Mouse (Mus musculus): Measurements from ENCODE around the gene Spsb1.
A peak's percentile ranks its signal among the peaks of the same experiment; 100 is the strongest.

Spsb1 gene

DNA sequence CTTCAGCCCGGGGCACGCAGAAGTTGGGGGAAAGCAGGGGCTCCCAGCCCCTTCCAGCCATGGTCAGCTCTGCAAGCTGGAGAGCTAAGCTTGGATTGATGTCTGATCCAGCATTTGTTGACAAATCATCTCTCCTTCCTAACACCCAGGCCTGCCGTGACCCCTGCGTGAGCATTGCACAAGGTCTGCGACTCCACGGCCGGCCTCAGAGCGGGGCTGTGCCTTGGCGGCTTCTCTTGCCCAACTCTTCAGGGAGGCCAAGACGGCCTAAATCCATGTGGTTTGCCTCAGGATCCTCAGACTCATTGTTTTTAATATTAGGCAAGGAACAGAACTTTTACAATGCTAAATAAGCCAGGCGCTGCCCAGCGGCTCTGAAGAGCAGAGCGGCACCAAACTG lies 3.6 kb downstream of the Spsb1 start:
- DNase-seq, result no peak

DNA sequence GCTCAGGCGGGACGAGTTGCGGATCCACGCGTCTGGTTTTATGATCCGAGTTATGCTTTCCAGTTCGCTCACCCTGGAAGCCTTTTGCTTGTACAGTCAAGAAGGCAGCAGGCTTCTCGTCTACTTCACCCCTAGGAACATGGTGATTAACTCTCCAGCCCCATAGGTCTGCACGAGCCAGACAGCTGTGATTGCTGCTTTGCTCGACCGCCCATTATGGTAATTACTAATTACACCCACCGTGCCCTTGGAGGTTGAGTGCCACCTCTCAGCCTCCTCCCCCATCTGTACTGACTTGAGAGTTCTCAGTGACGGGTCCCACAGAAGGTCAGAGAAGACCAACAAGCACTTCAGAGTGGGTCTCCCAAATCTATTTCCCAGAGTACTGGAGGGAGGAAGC lies 5.2 kb downstream of the Spsb1 start:
- no peak for DNase-seq

GRCm38 (mm10) chr4:149948119-149948518 lies 6.7 kb downstream of the Spsb1 start:
- no peak for DNase-seq

- no peak for DNase-seq
Observed at GRCm38 (mm10) chr4:149947396-149947795, 7.4 kb downstream of the Spsb1 start.

- no peak for DNase-seq
Observed at GRCm38 (mm10) chr4:149945194-149945593, 9.6 kb downstream of the Spsb1 start.

GRCm38 (mm10) chr4:149944214-149944613 lies 10.6 kb downstream of the Spsb1 start:
- DNase-seq, result no peak

DNA sequence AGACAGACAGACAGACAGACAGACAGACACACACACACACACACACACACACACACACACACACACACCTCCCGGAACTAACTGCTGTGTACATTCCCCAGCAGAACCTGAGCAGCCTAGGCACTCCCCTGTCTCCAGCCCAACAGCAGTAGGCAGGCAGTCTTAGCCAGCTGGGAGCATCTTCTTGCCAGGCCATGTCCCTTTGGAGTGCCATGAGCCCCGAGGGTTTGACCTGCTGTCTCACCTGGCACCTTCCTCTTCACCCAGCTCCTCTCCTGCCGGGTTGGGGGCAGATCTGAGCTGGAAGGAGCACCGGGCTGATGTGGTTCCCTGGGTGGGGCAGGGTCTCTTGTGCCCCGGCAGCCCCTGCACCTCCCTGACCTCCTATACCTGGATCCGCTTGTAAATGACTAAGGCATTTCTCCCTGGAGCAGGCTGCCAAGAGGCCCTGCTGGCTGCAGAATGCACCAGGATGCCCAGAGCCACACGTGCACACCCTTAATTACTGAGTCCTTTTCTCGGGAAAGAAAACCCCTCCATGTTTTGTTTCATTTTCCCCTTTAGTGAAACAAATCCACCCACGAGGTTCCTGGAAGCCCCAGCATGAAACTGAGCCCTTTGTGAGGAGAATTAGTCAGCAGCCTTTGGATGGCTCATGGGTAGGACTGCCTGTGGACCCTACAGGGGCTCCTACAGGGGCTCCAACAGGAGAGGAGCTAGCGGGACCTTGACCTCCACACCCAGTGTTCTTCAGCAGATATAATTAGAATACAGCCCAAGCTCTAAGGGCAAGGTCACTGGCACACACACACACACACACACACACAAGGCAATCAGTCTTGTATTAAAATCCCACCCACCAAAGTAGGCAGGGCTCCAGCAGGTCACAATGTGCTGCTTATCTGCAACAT lies 11.8 kb downstream of the Spsb1 start:
- no peak for DNase-seq

- peak; percentile 57 for DNase-seq
Observed at GRCm38 (mm10) chr4:149941067-149941755, 13.6 kb downstream of the Spsb1 start.

DNA sequence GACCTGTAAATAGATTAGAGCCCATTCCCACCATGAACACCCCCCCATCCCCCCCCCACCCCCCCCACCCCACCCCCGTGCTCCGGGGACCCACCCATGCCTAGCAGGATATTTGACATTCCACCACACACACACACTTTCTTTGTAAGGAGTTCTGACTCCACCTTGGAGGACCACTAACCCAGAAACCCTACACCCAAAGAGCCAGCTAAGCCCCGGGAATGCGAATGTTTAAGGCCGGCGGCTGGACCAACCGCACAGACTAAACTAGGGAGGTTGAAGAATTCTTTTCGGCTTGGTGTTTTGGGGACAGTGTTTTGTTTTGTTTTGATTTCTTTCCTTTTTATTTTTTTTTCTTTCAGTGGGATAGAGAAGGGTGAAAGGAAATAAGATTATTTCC lies 16.1 kb downstream of the Spsb1 start:
- no peak for DNase-seq

DNA sequence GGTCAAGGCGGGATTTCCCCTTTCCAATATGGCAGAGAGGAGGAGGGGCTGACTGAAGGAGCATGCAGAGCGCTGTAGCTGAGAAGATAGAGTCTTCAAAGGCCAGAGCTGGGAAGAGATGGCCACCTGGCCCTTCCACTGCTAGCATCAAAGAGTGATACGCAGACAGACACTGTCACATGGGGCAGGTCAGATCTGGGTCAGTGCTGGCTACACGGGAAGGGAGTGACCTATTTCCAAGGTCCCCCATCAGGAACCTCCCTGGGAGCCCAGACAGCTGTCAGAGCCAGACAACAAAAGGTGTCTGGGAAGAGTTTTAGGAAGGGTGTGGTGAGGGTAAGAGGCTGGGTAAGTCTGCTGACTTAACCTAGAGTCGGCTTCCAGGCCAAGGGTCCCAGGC lies 17.9 kb downstream of the Spsb1 start:
- no peak for DNase-seq

GRCm38 (mm10) chr4:149935470-149935869 lies 19.4 kb downstream of the Spsb1 start:
- DNase-seq, result no peak

- DNase-seq, result no peak
Observed at GRCm38 (mm10) chr4:149933519-149934245, 21.2 kb downstream of the Spsb1 start.

GRCm38 (mm10) chr4:149933025-149933424 lies 21.8 kb downstream of the Spsb1 start:
- no peak for DNase-seq

DNA sequence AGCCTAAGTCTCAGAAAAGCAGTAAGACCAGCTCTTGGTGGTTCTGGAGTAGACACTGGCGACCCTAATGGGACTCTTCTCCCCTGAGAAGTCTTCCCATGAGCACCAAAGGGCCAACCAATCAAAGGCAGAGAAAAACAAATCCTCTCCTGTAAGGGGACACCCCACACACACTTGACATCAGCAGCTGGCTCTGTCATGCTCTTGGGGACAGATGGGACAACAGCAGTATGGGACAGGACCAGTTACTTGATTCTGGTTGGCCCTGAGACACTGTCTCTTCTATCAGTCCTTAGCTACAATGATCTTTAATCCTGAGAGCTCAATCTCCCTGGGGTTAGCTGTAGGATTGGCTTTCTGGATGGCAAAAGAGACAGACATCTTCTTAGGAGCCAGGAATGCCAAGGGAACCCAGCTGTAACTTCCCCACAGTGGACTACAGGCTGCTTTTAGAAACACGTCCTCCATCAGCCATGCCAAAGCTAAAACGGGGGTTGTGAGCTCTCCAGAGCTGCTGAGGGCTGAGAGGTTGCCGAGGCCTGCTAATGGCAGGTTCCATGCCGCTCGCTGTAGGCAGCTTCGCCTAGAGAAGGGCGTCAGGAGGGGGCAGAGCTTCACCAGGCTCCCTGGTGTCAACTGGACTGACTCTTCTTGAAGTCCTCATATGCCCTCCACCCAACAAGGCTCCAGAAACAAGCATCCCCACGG lies 22.6 kb downstream of the Spsb1 start:
- no peak for DNase-seq

DNA sequence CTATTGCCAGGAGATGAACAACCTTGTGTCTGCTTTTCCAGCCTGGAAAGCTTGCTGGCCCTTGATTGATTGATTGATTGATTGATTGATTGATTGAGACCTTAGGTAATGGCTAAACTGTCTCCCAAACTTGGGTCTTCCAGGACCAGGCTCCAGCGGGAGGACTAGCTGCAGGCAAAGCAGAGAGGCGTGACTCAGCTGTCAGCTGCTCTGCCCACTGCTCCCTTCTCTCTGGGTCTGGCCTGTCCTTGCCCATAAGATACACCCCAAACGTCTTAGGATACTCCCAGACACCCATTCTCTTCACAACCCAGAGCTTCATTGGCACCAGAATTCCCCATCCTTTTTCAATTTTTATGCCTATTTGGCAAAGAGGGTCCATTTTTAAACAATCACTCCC lies 24.1 kb downstream of the Spsb1 start:
- DNase-seq, result no peak

- no peak for DNase-seq
Observed at GRCm38 (mm10) chr4:149923014-149923413, 31.8 kb downstream of the Spsb1 start.

- DNase-seq, result peak; percentile 64
Observed at GRCm38 (mm10) chr4:149922121-149922718, 32.6 kb downstream of the Spsb1 start.

GRCm38 (mm10) chr4:149920886-149921285 lies 34.0 kb downstream of the Spsb1 start:
- no peak for DNase-seq

DNA sequence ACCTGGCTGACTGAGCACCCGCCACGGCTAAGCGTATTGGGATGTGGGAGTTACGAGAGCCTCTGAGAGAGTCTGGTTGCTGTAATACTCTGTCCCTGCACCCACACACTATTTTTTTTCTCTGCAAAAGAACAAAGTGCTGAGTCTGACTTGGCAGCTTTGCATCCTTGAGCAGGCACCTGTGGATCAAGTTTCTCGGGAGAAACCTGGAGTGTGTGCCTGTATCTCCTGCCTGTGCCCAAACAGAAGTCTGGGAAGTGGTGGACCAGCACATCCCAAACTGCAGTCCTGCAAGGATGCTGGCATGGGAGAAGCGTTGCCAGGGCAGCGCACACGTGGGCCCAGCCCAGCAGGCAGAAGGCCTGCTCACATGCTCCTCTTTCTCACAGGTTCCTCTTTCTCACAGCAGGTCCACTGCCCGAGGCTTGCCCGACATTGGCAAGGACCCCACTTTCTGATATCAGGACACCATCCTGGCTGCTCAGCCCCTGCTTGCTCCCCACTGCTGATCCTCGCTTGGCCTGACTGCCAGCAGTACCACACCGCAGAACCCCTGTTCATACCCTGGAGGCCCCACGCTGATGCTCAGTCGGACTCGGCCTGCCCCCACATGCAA lies 36.3 kb downstream of the Spsb1 start:
- no peak for DNase-seq

- DNase-seq, result no peak
Observed at GRCm38 (mm10) chr4:149916831-149917230, 38.0 kb downstream of the Spsb1 start.

- DNase-seq, result peak; percentile 50
Observed at GRCm38 (mm10) chr4:149913709-149914370, 41.0 kb downstream of the Spsb1 start.
